Mouse (Mus musculus): ENCODE results near the gene Syde2. TPM values are rescaled to one million over a fixed set of nuclear protein-coding genes. Genes with fewer than 3 reads are reported as not detected.

Gene Syde2
- polyA plus RNA-seq, 1 experiment from 2014 or later, result 1.7 TPM

DNA sequence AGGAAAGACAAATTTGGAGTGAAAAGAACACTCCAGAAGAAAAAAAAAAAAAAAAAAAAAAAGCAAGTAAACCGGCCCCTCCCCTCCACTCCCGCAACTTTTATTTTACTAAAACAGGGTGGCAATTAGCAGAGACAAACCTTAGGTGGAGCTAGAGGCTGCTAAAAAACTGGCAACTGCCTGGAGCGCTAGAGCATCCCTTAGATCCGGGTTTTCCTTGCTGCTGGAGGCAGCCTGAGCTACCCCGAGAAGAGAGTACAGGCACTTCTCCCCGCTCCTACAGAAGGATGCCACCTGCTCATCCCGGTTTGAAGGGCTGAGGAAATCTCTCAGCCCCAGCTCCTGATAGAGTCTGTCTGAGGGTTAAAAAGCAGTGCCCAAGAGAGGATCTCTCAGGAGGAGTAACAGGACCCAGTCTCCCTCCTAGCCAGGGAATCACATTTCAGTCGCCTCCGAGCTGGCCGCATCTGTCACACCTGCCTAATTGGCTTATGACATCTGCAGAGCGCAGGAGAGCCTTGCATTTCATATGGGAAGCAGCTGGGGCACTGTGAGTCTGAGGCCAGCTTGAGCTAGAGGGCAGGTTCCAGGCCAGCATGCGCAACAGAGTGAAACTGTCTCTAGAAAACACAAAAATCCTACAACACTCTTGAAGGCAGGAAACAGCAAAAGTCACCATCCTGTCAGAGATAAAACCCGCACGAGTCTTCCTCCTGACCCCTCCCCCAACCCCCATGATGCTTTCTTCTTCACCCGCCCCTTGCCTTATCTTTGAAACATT lies 37.4 kb upstream of the Syde2 start:
- peak; percentile 82 for ATAC-seq (ENCODE audit: low FRiP score, low TSS enrichment)
- WGBS, result 10% methylated on average over 15 of the region's 15 CpGs
- Histone ChIP-seq H3K4me2 (replicated peaks; ENCODE audit: low read depth, low read length) (peak overlapping the region; percentile 46), H3K36me3 (ENCODE audit: insufficient read depth, low read length) (no peaks in the 10 kb centered on the region), H3K9ac (replicated peaks; ENCODE audit: low read length) (peak overlapping the region; percentile 44; the same call in 1 of the 2 replicates), H3K9me3 (ENCODE audit: low read length) (no peaks in the 10 kb centered on the region), H3K27me3 (ENCODE audit: insufficient read depth, low read length) (no peaks in the 10 kb centered on the region), H3K4me3 (ENCODE audit: low read length) (peak overlapping the region; percentile 23), H3K27ac (ENCODE audit: low read length) (no peak overlapping the region), H3K4me1 (ENCODE audit: insufficient read depth, low read length) (peaks cover 12% of the 10 kb centered on the region)

GRCm38 (mm10) chr3:145950815-145951130 lies 36.9 kb upstream of the Syde2 start:
- Histone ChIP-seq H3K9ac (replicated peaks; ENCODE audit: low read length) (no peak overlapping the region), H3K36me3 (ENCODE audit: insufficient read depth, low read length) (no peaks in the 10 kb centered on the region), H3K4me3 (ENCODE audit: low read length) (no peak overlapping the region), H3K27me3 (ENCODE audit: insufficient read depth, low read length) (no peaks in the 10 kb centered on the region), H3K27ac (ENCODE audit: low read length) (no peak overlapping the region), H3K9me3 (ENCODE audit: low read length) (no peaks in the 10 kb centered on the region), H3K4me1 (ENCODE audit: insufficient read depth, low read length) (peaks cover 12% of the 10 kb centered on the region), H3K4me2 (replicated peaks; ENCODE audit: low read depth, low read length) (peak overlapping the region; percentile 46)
- WGBS, result 42% methylated on average over 5 of the region's 5 CpGs
- no peak for ATAC-seq (ENCODE audit: low FRiP score, low TSS enrichment)

GRCm38 (mm10) chr3:145951287-145952165 lies 36.1 kb upstream of the Syde2 start:
- 71% methylated on average over 17 of the region's 17 CpGs for WGBS
- Histone ChIP-seq H3K4me1 (ENCODE audit: insufficient read depth, low read length) (peaks cover 12% of the 10 kb centered on the region), H3K4me3 (ENCODE audit: low read length) (no peak overlapping the region), H3K36me3 (ENCODE audit: insufficient read depth, low read length) (no peaks in the 10 kb centered on the region), H3K27ac (ENCODE audit: low read length) (no peak overlapping the region), H3K9ac (replicated peaks; ENCODE audit: low read length) (no peak overlapping the region), H3K9me3 (ENCODE audit: low read length) (no peaks in the 10 kb centered on the region), H3K27me3 (ENCODE audit: insufficient read depth, low read length) (no peaks in the 10 kb centered on the region), H3K4me2 (replicated peaks; ENCODE audit: low read depth, low read length) (no peak overlapping the region)
- no peak for ATAC-seq (ENCODE audit: low FRiP score, low TSS enrichment)

GRCm38 (mm10) chr3:145952945-145953344 lies 34.7 kb upstream of the Syde2 start:
- H3K9ac ChIP-seq (replicated peaks; ENCODE audit: low read length), result no peak overlapping the region
- peaks cover 5% of the 10 kb centered on the region; the same call in 1 of the 2 replicates for H3K9me3 ChIP-seq (ENCODE audit: low read length)
- WGBS, result 84% methylated on average over 7 of the region's 7 CpGs
- H3K27ac ChIP-seq (ENCODE audit: low read length), result no peak overlapping the region
- no peak overlapping the region for H3K4me2 ChIP-seq (replicated peaks; ENCODE audit: low read depth, low read length)
- peaks cover 12% of the 10 kb centered on the region for H3K4me1 ChIP-seq (ENCODE audit: insufficient read depth, low read length)
- no peaks in the 10 kb centered on the region for H3K36me3 ChIP-seq (ENCODE audit: insufficient read depth, low read length)
- no peak overlapping the region for H3K4me3 ChIP-seq (ENCODE audit: low read length)
- no peaks in the 10 kb centered on the region for H3K27me3 ChIP-seq (ENCODE audit: insufficient read depth, low read length)
- no peak for ATAC-seq (ENCODE audit: low FRiP score, low TSS enrichment)

GRCm38 (mm10) chr3:145953411-145953810 lies 34.3 kb upstream of the Syde2 start:
- ATAC-seq (ENCODE audit: low FRiP score, low TSS enrichment), result no peak
- no peak overlapping the region for H3K9ac ChIP-seq (replicated peaks; ENCODE audit: low read length)
- H3K9me3 ChIP-seq (ENCODE audit: low read length), result peaks cover 10% of the 10 kb centered on the region; the same call in 1 of the 2 replicates
- 82% methylated on average over 2 of the region's 2 CpGs for WGBS
- no peak overlapping the region for H3K4me2 ChIP-seq (replicated peaks; ENCODE audit: low read depth, low read length)
- H3K27ac ChIP-seq (ENCODE audit: low read length), result no peak overlapping the region
- H3K4me3 ChIP-seq (ENCODE audit: low read length), result no peak overlapping the region
- no peaks in the 10 kb centered on the region for H3K27me3 ChIP-seq (ENCODE audit: insufficient read depth, low read length)
- H3K36me3 ChIP-seq (ENCODE audit: insufficient read depth, low read length), result no peaks in the 10 kb centered on the region
- H3K4me1 ChIP-seq (ENCODE audit: insufficient read depth, low read length), result peaks cover 12% of the 10 kb centered on the region

DNA sequence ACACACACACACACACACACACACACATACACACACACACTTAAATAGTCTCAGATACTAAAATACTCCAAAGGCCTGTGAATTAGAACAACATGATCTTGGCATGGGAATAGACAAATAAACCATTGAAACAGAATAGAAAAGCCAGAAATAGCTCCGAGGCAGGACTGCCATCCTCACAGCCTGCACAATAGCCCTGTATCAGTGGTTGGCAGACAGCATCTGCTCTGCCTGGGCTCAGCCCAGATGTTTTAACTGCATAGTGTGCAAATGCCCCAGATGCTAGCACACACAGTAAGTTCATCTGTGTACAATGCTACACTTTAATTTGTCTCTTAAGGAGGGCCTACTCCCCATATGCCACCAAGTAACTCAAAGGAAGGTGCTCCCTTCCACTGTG lies 27.8 kb upstream of the Syde2 start:
- no peak overlapping the region for H3K4me2 ChIP-seq (replicated peaks; ENCODE audit: low read depth, low read length)
- no peak overlapping the region for H3K9ac ChIP-seq (replicated peaks; ENCODE audit: low read length)
- H3K36me3 ChIP-seq (ENCODE audit: insufficient read depth, low read length), result no peaks in the 10 kb centered on the region
- ATAC-seq (ENCODE audit: low FRiP score, low TSS enrichment), result no peak
- no peak overlapping the region for H3K27ac ChIP-seq (ENCODE audit: low read length)
- no peak overlapping the region for H3K4me3 ChIP-seq (ENCODE audit: low read length)
- WGBS, result 73% methylated on average over 1 of the region's 1 CpGs
- H3K27me3 ChIP-seq (ENCODE audit: insufficient read depth, low read length), result peaks cover 12% of the 10 kb centered on the region
- H3K9me3 ChIP-seq (ENCODE audit: low read length), result peaks cover 12% of the 10 kb centered on the region; the same call in 1 of the 2 replicates
- peaks cover 20% of the 10 kb centered on the region for H3K4me1 ChIP-seq (ENCODE audit: insufficient read depth, low read length)

- no peak overlapping the region for H3K4me3 ChIP-seq (ENCODE audit: low read length)
- H3K9me3 ChIP-seq (ENCODE audit: low read length), result peaks cover 12% of the 10 kb centered on the region; the same call in 1 of the 2 replicates
- no peak overlapping the region for H3K4me2 ChIP-seq (replicated peaks; ENCODE audit: low read depth, low read length)
- no peak overlapping the region for H3K9ac ChIP-seq (replicated peaks; ENCODE audit: low read length)
- H3K36me3 ChIP-seq (ENCODE audit: insufficient read depth, low read length), result no peaks in the 10 kb centered on the region
- WGBS, result 20% methylated on average over 9 of the region's 9 CpGs
- peaks cover 12% of the 10 kb centered on the region for H3K27me3 ChIP-seq (ENCODE audit: insufficient read depth, low read length)
- ATAC-seq (ENCODE audit: low FRiP score, low TSS enrichment), result no peak
- no peak overlapping the region for H3K27ac ChIP-seq (ENCODE audit: low read length)
- peaks cover 23% of the 10 kb centered on the region for H3K4me1 ChIP-seq (ENCODE audit: insufficient read depth, low read length)
These were observed 25.3 kb upstream of the Syde2 start for GRCm38 (mm10) chr3:145962411-145962810.

DNA sequence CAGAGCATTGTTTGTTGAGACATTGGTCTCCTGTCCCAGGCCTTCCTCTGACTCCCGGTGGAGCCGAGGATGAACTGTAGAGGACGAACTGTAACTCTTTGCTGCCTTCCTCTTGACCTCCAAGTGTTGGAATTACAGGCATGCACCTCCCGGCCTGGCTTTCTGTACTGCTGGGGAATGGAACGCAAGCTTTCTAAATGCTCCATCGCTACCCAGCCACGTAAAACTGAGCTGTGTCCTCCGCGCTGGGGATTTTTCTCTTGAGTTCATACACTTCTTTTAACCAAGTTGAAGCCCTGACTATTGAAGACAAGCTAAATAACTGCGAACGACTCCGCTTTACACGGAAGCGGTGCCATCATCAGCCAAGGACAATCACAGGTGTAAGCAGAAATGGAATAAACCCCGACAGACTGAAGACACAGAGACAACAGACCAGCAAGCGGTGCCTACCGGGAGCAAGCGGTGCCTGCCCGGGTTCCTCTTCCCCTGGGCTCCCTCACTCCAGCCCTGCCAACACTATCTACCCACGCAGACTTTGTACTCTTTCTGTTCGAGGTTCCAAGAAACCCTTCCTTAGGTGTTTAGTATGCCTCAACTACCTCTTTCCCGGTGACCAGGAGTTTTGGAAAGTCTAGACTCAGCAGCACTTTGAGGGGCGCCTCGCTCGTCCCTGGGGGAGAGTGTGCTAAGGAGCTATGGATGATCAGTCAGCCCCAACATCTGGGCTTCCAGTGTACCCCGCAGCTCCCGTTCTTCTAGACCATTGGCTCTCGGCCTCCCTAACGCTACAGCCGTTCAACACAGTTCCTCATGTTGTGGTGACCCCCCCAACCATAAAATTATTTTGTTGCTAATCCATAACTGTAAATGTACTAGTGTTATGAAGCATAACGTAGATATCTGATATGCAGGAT lies 24.3 kb upstream of the Syde2 start:
- 16% methylated on average over 31 of the region's 31 CpGs for WGBS
- Histone ChIP-seq H3K4me3 (ENCODE audit: low read length) (peak overlapping the region; percentile 15), H3K9ac (replicated peaks; ENCODE audit: low read length) (peak overlapping the region; percentile 37; the same call in 1 of the 2 replicates)

GRCm38 (mm10) chr3:145964018-145964387 lies 23.7 kb upstream of the Syde2 start:
- no peak overlapping the region for H3K9ac ChIP-seq (replicated peaks; ENCODE audit: low read length)

More for the DNA sequence above, 24.3 kb upstream of the Syde2 start:
- Histone ChIP-seq H3K27me3 (ENCODE audit: insufficient read depth, low read length) (peaks cover 12% of the 10 kb centered on the region), H3K36me3 (ENCODE audit: insufficient read depth, low read length) (no peaks in the 10 kb centered on the region), H3K27ac (ENCODE audit: low read length) (peak overlapping the region; percentile 61; the same call in 1 of the 2 replicates), H3K4me1 (ENCODE audit: insufficient read depth, low read length) (peaks cover 23% of the 10 kb centered on the region), H3K9me3 (ENCODE audit: low read length) (peaks cover 3% of the 10 kb centered on the region; the same call in 1 of the 2 replicates), H3K4me2 (replicated peaks; ENCODE audit: low read depth, low read length) (peak overlapping the region; percentile 52)
- ATAC-seq (ENCODE audit: low FRiP score, low TSS enrichment), result peak; percentile 62

More at GRCm38 (mm10) chr3:145964018-145964387, 23.7 kb upstream of the Syde2 start:
- WGBS, result 22% methylated on average over 10 of the region's 10 CpGs
- Histone ChIP-seq H3K27ac (ENCODE audit: low read length) (peak overlapping the region; percentile 61; the same call in 1 of the 2 replicates), H3K9me3 (ENCODE audit: low read length) (no peaks in the 10 kb centered on the region), H3K36me3 (ENCODE audit: insufficient read depth, low read length) (no peaks in the 10 kb centered on the region), H3K27me3 (ENCODE audit: insufficient read depth, low read length) (peaks cover 12% of the 10 kb centered on the region), H3K4me3 (ENCODE audit: low read length) (peak overlapping the region; percentile 15), H3K4me1 (ENCODE audit: insufficient read depth, low read length) (peaks cover 26% of the 10 kb centered on the region), H3K4me2 (replicated peaks; ENCODE audit: low read depth, low read length) (peak overlapping the region; percentile 52)
- ATAC-seq (ENCODE audit: low FRiP score, low TSS enrichment), result peak; percentile 36; the same call in 1 of the 2 replicates

Data from kidney, embryonic 16.5 days (tissue).